Mouse (Mus musculus) lung, postnatal 10 days (tissue): Measurements from ENCODE around the gene Omp.

Experiments used
- DNase-seq: peaks from one replicate; pipeline ENCODE4 v3.0.0; 2021

Omp gene

DNA sequence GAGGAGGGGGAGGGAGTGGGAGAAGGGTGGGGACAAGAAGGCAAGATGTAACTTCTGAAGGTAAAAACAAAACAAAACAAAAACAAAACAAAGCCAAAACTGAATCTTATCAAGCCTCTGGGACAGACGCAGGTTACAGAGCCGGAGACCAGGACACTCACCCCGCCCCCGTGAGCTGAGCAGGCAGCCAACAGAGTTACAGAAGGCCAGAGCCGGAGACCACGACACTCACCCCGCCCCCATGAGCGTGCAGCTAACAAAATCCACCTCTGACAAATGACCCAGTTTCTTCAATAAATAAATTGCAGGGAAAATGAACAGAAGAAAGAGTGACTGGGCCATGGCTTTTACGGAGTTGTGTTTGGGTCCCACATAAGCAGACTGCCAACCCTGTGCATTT is 6.1 kb downstream of the Omp start:
- no peak for DNase-seq

DNA sequence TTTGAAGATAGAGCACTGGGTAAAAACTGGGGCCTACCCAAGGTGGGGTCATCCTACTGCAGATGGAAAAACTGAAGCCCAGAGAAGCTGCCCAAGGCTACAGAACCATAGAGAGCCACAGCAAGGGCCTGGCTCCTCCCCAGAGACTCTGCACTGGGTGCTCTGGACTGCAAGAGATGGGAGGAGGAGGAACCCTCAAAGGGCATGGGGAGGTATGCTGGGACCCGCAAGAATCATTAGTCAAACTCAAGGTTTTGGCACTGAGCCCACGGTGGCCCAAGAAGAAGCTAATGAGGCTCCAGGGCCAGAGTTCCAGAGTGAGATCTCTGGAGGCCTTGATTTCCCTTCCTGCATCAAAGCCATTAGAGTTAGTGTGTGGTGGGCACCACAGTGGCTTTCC is 7.3 kb downstream of the Omp start:
- no peak for DNase-seq

DNA sequence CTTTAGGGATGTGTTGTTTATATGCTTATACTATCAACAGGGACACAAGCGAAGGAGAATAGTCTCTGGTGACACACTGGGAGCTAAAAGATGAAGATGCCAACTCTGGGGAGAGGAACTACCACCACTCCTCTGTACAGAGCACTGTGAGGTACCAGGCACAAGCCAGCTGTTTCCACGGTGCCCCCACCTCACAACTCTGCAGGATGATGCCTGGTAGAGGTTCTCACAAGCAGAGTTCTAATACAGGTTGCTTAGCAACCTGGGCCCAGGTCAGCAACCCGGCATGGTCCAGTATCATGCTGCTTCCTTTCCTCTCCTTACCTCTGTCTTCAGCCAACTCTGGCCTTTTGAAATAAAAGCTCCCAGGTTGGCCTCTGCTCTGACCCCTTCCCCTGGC is 7.7 kb downstream of the Omp start:
- no peak for DNase-seq

DNA sequence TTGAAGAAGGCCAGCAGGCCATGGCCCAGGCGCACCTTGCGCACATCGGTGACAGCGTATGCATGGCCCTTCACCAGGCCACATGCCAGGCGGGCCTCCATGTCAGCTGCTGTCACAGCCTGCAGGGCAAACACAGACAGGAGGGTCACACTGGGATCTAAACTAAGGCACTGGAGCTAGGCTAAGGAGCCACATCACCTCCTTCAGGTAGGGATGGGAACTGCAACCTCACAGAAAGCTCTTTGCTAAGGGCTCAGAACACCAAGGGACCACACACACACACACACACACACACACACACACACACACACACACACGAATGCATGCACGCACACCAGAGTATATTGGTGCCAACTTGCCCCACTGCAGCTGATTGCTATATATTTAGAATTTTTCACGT is 13.6 kb downstream of the Omp start:
- DNase-seq = no peak

DNA sequence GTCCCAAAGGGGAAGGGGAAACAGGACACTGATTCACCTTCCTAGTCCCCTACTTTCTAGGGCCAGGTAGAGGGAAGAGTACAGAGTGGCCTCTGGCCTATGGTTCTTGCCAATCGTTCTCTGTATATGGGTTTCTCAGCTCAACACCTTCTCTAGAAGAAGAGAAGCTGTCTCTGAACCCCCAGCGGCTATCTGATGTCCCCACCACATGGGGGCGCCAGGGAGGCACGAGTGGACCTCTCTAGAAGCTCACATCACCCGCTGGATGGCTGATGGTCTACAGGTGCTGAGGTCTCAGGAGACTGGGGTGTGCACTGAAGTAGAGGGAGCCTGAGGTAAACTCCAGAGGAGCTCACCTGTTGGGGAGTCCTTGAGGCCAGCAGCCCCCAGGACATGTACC is 19.8 kb downstream of the Omp start:
- DNase-seq = peak; percentile 53

DNA sequence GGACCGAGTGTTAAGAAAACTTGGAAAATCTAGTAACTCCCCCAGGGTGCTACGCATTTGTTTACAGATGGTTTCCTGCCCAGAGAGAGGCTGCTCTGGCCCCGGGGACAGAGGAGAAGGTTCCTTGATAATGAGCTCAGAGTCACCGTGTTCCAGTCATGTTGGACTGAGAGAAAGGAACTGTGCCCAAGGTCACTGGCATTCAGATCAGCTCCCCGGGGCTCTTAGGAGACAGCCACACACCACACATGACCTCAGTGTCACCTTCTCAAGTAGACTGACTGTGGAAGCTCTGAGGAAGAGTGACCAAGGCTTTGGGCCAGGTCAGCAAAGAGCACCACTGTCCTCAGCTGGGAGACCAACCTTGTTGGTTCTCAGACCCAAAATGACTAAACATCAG is 20.6 kb downstream of the Omp start:
- DNase-seq = no peak

DNA sequence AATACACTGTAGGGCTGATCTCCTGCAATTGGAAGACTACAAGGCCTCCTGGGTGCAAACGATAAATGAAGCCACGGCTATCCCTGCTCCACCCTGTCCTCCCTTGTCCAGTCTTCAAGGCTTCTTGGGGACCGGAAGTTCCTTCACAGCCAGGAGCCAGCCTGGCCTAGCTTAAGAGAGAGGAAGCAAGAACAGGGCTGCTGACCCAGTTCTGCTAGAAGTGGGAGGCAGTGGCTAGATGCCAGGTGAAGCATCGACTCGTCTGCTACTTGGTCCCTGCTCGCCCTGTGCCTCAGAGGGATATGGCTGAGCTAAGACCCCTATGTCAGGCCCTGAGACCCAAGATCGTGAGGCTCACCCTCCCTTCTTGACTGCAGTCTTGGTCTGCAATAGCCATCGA is 23.6 kb downstream of the Omp start:
- peak; percentile 39 for DNase-seq

DNA sequence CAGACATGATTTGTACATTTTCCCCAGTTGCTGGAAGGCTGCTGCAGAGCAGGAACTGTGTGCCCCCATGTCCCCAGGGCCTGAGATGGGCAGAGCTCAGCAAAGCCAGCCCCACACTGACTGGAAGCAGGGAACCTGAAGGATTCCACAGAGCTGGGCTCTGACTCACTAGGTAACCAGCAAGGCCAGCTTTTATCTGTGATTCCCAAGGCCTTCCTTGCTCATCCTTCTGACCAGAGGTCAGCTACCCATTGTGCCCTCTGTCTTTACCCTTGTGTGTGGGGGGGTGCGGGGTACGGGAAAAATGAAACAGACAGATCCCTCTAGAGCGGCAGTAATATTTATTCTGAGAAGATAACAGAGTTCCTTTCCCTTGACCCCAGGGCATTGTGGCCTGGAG is 24.1 kb downstream of the Omp start:
- no peak for DNase-seq

DNA sequence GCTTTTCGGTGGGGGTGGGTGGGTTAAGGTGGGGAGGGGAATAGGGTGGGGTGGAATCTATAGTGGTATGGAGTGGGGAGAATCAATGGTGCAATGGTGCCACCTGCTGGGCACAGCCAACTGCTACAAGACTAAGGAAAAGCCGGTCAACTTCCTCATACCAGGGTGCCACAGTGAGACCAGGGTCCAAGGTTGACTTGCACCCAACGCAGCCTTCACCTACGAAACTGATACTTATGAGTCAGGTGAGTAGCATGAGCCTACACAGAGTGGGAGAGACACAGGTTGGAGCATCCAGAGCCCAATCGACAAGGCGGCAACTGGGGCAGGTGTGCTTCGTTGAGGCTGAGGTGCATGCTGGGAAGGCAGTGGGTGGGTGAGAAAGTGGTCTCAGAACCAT is 25.0 kb downstream of the Omp start:
- DNase-seq = peak; percentile 80

DNA sequence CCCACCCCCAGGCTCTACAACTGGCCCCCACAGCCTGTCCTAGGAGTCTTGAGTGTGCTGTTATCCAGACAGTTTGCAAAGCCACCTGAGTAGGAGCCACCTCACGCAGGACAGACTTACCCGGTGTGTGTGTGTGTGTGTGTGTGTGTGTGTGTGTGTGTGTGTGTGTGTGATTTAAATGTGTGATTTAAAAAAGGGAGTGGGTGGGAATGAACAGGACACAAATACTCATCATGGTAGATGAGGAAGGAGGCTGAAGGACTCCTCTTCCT is 25.4 kb downstream of the Omp start:
- no peak for DNase-seq

DNA sequence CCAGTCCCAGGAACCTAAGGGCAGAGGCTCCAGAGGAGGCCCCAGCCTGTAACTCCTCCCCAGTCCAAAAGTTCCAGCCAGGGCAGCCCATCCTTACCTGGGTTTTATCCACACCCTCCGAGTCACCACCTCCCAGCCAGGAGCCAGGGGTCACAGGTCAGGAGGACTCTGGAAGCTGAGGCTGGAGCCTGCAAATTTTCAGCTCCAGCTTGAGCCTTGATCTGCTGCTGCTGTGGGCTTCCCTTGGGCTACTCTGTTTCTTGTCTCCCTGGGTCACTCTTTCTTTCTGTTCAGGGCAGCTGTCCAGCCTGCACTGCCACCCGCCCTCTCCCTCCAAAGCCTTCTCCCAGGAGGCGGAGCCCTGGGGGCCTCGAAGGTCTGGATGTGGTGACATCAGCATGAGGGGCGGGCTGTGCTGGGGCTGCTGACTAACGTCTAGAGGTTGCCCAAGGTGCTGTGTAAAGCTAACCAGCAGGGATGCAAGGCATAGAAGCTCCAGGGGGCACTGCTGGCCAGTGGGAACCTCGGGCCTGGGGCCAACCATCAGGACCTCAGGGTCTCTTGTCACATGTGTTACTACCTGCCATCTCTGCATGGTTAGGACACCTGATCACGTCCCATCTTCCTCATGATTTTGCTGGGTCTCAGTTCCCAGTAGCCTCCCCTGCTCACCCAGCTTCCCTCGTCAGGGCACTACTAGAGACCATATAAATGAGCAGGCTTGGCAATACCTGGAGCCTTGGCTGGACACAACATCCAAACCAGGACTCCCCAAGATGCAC is 25.9 kb downstream of the Omp start, which contains the start of gene Myo7a:
Gene Myo7a, minus strand, starts transcription at position 346 of the 782 bp plus-strand sequence.
- DNase-seq = peak; percentile 59

DNA sequence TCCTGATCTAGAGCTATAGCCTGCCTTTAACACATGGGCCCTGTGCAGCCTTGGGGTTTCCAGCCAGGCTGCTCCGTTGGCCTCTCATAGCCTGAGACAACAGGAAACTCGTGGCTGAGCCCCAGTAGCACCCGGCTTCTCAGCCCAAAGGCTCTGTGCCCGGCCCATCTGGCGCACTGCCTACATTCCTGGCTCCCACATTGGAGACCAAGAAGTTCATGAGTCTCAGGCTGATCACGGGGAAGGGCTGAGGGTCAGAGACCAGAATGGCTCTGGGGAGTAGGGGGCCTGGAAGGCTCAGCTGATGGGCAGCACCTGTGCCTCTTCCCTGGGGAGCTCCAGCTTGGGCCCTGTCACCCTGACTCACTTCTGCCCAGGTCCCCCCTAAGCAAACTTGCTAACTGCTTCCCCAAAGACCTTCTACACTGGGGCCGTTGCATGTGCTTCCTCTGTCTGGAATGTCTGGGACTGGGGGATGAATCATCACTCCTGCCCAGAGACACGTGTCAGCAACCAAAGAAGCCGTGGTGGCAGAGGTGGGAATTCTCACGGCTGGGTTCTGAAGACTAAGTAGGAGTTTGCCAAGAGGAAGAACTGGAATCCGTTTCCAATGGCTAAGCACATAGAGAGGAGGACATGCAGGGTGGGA is 28.2 kb downstream of the Omp start:
- DNase-seq = peak; percentile 92

DNA sequence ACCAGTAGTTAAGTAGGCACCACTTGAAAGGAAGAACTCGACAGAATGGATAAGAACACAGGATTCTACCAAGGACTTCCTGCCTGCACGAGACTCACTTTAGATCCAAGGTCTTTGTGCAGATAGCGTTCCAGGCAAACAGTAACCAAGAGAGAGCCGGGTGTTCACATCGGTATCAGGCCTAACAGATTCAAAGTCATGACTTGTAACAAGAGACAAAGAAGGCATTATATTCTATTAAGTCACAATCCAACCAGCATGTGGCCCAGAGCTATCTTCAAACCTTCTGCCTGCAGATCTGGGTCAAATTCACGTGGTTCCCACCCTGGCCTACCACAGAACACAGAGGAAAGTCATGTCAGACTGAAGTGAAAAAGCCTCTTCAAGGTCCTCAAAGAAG is 30.6 kb downstream of the Omp start:
- no peak for DNase-seq

DNA sequence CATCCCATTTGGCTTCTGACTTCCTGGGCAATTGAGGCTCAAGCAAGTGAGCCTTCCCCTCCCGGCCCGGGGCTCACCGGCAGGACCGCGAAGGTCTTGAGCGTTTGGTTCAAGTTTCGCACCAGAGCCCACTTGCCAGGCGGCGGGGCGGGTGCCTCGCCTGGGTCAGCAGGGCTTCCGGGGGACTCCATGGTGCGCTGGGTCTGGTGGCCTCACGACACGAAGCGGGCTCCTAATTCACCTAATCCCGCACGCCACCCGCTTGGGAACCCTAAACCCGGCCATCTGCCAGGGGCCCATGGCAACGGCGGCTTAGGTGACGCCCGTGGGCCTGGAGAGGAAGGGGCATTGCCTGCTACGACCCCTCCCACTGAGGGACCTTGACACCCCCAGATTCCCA is 34.1 kb downstream of the Omp start:
- DNase-seq = no peak

DNA sequence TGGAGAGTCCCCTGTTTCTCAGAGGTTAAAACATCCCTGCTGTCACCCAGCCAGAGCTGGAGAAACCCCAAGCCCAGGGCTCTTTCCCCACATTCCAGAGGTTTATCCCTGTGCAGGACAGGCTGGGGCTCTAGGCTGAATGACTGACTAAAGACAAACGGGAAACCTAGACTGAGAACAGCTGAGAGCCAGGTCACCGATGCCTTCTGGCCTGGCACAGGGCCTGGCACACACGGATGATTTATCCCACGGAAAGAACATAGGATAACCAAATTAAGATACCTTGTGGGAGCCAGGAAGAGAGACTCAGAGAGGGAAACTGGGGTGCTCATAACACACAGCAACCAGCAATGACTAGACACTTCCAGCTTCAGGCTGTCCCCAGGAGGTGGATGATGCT is 35.5 kb downstream of the Omp start:
- no peak for DNase-seq

DNA sequence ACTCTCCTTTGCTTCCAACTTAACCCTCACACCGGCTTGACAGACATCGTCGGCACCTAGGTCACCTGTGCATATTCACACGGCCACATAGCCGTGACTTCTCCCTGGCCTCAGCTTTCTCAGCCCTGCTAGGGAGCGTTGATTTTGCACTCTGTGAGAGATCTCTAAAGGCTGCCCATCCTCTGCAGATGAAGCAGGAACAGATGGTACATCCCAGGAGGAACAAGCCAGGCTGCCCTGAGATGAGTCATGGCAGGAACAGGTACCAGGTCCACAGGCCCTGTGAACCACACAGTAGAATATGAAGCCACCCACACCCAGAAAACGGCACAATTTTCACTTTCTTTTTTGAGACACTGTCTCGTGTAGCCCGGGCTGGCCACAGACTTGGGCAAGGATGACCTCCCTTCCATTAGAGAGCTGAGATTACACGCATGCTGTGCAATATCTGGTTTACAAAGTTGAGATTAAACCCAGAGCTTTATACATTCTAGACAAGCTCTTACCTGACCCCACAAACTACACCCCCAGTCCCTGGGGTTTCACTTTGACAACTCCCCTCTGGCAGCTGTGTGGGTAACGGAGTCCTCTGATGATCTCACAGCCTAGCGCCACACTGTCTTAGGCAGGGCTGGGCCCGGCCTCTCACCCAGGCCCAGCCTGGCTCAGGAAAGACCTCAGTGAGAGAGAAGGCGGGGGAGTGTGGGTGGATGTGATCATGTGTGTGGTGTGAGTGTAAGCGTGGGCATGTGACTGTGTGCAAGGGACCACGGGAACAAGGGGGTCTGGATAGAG is 36.5 kb downstream of the Omp start:
- no peak for DNase-seq

DNA sequence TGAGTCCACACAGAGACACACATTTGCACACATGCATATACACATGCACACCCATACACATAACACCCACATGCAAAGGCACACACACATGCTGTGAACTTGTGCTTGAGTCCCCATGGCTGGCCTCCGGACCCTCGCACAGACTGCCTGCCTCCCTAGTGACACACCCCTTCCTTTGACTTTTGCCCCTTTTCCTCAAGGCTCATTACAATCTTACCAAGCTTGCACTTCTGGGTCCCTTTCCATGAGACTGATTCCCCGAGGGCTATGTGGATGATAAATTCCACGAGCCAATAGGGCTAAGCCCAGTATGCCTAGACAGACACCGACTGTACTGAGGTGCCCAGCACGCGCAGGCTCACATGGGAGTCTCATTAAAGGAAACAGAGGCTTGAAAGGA is 39.0 kb downstream of the Omp start:
- no peak for DNase-seq

DNA sequence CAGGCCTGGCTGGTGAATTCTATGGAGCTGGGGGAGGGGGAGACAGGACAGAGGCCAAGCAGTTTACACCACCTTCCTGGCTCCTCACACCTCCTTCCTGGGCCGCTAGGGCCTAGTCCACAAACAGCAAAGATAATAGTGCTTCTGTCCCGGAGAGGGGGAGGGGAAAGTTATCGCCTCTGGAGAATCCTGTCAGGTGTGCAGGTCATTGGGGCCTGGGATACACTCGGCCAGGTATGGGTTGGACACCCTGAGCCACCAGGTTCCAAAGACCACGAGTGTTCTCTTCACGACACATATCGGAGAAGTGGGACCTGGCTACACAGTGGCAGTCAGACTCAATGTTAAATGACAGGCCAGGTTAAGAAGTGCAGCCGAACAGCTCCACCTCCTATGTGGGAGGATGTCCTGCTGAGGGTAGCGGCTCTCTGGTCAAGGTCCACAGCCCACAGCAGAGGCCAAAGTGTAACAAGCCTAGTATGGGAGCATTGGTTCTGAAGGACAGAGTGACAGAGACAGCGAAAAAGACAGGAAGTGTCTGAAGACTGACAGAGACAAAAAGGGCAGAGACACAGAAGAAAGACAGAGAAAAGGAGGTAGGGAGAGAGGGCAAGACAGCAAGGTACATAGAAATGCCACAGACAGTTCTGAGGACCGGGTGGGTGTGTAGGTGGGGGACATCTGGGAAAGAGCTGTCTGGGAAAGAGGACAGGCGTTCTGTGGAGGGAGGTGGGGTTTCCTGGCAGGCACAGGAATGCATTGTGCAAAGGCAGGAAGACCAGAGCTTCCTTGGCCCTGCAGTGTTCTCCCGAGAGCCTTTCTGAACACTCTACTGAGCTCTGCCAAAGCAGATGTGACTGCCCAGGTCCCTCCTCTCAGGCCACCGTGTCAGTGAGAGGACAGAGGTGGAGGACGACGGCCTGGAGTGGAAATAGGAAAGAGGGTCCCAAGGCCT is 40.5 kb downstream of the Omp start:
- DNase-seq = peak; percentile 43

DNA sequence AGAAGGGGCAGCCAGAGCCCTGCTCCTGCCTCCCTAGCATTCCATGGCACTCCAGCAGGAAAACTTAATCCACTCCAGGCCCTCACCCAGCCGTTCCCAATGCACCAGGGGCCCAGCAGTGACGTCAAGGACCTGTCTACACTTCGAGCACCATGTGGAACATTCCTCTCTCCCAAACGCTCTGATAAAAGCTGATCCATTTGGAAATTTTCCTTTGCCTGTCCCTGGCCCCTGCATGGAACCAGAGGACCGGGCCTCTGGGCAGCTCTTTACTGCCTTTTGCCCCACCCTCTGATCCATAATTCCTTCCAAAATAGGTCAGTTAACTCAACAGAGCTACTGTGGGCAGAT is 41.4 kb downstream of the Omp start:
- DNase-seq = no peak

DNA sequence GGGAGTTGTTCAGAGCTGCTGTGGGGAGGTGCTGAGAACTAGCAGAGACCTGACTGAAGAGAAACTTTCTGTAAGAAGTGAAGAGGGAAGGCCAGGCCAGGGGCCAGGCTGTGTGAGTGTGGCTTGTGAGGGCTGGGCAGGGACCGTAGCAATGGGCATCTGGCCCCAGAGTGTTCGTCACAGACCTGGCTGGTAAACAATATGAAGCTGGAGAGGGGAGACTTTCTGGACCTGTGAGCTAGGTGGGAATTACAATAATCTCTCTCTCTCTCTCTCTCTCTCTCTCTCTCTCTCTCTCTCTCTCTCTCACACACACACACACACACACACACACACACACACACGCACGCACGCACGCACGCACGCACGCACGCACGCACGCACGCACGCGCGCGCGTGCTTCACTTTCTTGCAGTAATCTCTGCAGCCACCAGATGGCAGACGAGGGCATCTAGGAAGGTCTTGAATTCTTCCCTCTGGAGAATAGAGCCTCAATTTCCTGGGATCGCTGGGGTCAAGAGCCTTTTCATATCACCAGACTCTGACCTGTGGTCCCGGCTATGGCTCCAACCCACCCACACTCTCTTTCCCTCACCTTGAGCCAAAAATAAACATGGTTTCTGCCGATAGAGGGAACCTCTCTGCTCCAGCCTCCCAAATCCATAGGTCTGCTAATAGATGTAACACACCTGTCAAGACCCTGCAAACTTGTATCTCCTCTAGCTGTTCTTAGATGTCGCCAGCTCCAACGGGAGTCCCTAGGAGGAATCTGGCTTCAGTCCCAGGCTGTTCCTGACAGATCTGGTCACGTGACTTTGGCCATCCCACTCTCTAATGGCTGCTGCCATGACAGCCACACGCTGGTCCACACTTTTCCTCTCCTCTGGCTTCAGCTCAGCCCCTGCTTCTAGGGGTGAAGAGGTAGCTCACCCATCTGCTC is 42.0 kb downstream of the Omp start:
- DNase-seq = peak; percentile 90

DNA sequence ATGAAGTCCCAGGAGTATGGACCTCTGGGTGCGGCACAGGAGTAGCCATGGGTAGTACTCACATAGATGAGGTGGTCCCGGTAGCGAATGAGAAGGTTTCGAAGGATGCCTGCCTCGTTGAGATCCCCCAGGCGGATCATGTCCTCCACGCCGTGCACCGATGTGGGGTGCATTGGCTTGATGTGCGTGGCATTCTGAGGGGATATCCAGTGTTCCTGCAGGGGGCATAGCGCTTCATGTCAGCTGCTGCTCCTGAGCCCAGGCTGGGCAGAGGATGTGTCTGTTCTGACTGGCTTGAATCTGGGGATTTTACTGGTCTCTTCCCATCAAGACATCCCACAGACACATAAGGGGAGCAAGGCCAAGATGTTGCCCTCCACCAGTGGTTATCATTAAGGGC is 42.8 kb downstream of the Omp start:
- no peak for DNase-seq

DNA sequence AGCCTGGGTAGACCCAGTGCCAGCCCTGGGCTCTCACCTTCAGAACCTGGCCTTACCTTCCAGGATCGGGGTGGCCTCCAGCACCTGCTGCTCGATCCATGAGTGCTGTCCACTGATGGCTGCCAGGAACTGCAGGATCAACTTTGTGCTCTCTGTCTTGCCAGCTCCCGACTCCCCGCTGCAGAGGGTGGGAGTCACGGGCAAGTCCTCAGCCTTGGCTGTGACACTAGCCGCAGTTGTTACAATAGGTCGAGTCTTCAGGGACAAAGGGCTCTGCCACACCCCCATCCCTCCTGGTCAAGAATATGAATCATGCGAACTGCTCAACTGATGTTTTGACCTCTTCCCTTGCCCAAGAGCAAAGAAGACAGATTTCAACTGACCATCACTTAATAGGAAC is 47.7 kb downstream of the Omp start:
- DNase-seq = no peak
